Mouse (Mus musculus) liver, embryonic 12.5 days (tissue): ENCODE measurements around the gene 2310022A10Rik. TPM values are rescaled to one million over a fixed set of nuclear protein-coding genes. Genes with fewer than 3 reads are reported as not detected.

Experiments used
- ATAC-seq: fragments of 200-750 bp; cut with Nextera tagmentation; 2 replicates; pipeline ENCODE4 v1.8.0; 2017; ENCODE audit warnings: moderate number of reproducible peaks, mild to moderate bottlenecking, moderate library complexity
- H3K27ac ChIP-seq: fragments of 300-500 bp; sonication (generic); 2 replicates; pipeline ENCODE4 v1.5.1; 2016; ENCODE audit warnings: mild to moderate bottlenecking
- H3K27me3 ChIP-seq: fragments of 300-500 bp; sonication (generic); replicated peaks from 2 replicates; pipeline ENCODE4 v1.6.1; 2016; ENCODE audit warnings: mild to moderate bottlenecking, moderate library complexity
- H3K36me3 ChIP-seq: fragments of 300-500 bp; sonication (generic); 2 replicates; pipeline ENCODE4 v1.6.1; 2016; ENCODE audit warnings: mild to moderate bottlenecking, moderate library complexity
- H3K4me1 ChIP-seq: fragments of 300-500 bp; sonication (generic); 2 replicates; pipeline ENCODE4 v1.6.1; 2016
- H3K4me2 ChIP-seq: fragments of 300-500 bp; sonication (generic); 2 replicates; pipeline ENCODE4 v1.6.1; 2016; ENCODE audit warnings: mild to moderate bottlenecking, moderate library complexity
- H3K4me3 ChIP-seq: fragments of 300-500 bp; sonication (generic); 2 replicates; pipeline ENCODE4 v1.5.1; 2016; ENCODE audit warnings: mild to moderate bottlenecking, moderate library complexity
- H3K9ac ChIP-seq: fragments of 300-500 bp; sonication (generic); 2 replicates; pipeline ENCODE4 v1.6.1; 2016; ENCODE audit warnings: mild to moderate bottlenecking, moderate library complexity
- H3K9me3 ChIP-seq: fragments of 300-500 bp; sonication (generic); replicated peaks from 2 replicates; pipeline ENCODE4 v1.6.1; 2016; ENCODE audit warnings: mild to moderate bottlenecking, moderate library complexity
- whole genome bisulfite sequencing: fragments of 180-500 bp; shearing (Covaris S2); methylation state at CpG from one replicate; pipeline ENCODE4 v1.1.7; 2016; ENCODE audit not compliant: insufficient replicate concordance; 5-methylcytosine and 5-hydroxymethylcytosine counted together
- polyA plus RNA-seq: library from polyadenylated mRNA; unstranded; fragments of >200 nt; fragmentation: Nextera tagmentation; extraction: Ambion mirVana; gene quantifications from 2 replicates; pipeline ENCODE4 v1.2.1, GENCODE M21; 2016

Gene 2310022A10Rik
- polyA plus RNA-seq, 1 experiment from 2014 or later: 27.5 TPM

DNA sequence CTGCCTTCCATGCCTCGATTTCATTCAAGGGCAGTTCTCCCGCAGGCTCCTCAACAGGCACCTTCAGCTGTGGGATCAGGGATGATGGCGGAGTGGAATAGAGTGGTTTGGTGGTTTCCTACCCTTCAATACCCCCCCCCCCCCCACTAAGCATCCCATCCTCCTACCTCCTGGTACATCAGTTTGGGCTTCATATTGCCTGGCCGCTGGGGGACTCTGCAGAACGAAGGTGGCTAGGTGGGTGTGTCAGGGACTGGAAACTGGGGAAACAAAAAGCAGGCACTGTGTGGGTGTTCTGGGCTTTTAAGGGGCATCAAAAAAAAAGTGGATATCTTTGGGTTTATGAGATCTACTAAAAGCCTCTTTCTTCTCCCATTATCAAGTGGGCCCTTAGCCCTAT lies 11.1 kb upstream of the 2310022A10Rik start:
- H3K4me1 ChIP-seq: peaks cover 78% of the 10 kb centered on the region
- ATAC-seq: no peak
- peak overlapping the region; percentile 80 for H3K9ac ChIP-seq

DNA sequence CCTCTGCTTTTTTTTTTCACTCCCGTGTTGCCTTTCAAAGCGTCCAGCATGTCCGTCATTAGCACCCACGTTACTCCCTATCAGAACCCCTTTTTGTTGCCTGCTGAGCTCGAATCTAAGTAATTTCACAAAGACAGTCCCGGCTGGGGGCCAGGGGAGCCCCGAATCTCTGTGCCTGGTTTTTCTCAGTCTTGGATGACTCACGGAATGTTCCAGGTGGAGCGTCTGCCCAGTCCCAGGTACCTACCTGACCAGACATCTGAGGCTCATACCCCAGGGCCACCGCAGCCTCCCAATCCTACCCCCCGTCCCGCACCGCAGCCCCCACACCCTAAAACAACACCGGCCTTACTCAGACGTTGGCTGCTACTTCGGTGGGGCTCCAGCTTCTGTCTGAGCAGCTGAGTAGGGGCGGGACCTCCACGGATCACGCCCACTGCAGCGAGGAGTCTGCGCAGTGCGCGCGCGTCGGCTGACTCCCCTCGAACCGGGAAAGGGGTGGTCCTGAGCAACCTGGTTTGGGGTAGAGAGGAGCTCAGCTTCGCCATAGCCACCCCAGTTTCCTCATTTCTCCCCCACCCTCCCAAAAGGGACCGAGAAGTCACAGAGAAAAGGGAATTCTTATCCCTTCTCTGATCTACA lies 10.5 kb upstream of the 2310022A10Rik start:
- Histone ChIP-seq H3K36me3 (peaks cover 21% of the 10 kb centered on the region), H3K9ac (peak overlapping the region; percentile 80), H3K27ac (peak overlapping the region; percentile 91), H3K9me3 (no peaks in the 10 kb centered on the region), H3K4me1 (peaks cover 72% of the 10 kb centered on the region), H3K4me3 (peak overlapping the region; percentile 65), H3K27me3 (no peaks in the 10 kb centered on the region), H3K4me2 (peak overlapping the region; percentile 87)
- ATAC-seq: peak; percentile 76
- 2% methylated on average over 30 of the region's 30 CpGs for WGBS

More for the DNA sequence above, 11.1 kb upstream of the 2310022A10Rik start:
- Histone ChIP-seq H3K4me2 (peak overlapping the region; percentile 87), H3K36me3 (peaks cover 27% of the 10 kb centered on the region), H3K4me3 (peak overlapping the region; percentile 65), H3K27me3 (no peaks in the 10 kb centered on the region), H3K27ac (peak overlapping the region; percentile 91), H3K9me3 (no peaks in the 10 kb centered on the region)
- WGBS: 55% methylated on average over 5 of the region's 5 CpGs

DNA sequence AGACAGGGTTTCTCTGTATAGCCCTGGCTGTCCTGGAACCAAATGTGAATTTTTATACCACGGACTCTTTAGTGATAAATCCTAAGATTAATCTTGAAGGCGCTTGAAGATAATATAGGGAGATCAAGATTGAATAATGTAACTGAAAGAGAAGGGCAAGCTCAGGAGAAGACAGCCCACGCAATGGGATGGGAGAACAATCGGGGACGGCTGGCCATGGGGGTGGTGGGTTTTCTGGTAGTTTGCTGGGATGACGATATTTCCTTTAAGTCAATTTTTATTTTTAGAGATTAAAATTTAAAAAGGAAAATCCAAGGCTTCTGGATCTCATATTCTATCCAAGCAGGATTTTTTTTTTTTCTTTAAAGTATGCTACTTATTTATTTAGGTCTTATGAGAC lies 10.0 kb upstream of the 2310022A10Rik start:
- ATAC-seq: no peak
- Histone ChIP-seq H3K9me3 (no peaks in the 10 kb centered on the region), H3K27ac (peak overlapping the region; percentile 91), H3K4me1 (peaks cover 67% of the 10 kb centered on the region), H3K9ac (peak overlapping the region; percentile 80), H3K4me3 (peak overlapping the region; percentile 65), H3K27me3 (no peaks in the 10 kb centered on the region), H3K36me3 (peaks cover 17% of the 10 kb centered on the region; the same call in 1 of the 2 replicates), H3K4me2 (peak overlapping the region; percentile 87)
- WGBS: 49% methylated on average over 6 of the region's 6 CpGs

DNA sequence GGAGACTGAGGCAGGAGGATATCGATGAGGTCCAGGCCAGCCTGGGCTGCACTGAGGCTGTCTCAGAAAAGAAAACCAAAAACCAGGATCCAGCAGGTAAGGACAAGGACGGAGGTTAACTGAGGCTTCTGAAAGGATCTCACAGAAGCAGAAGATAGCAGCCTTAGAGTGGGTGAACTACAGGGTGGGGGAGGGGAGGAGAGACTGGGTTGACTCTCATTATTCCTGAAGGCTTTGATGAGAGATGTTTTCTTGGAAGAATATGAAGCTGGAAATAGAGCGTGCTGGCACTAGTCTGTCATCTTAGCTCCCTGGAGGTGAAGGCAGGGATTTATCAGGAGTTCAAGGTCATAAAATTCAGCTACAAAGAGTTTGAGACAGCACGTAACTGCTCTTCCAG lies 9.2 kb upstream of the 2310022A10Rik start:
- WGBS: 81% methylated on average over 4 of the region's 4 CpGs
- Histone ChIP-seq H3K4me1 (peaks cover 59% of the 10 kb centered on the region), H3K27me3 (no peaks in the 10 kb centered on the region), H3K9ac (peak overlapping the region; percentile 14; the same call in 1 of the 2 replicates), H3K27ac (0 out of 2 replicates have a peak overlapping the region, but pooled peaks have one; percentile 33), H3K9me3 (no peaks in the 10 kb centered on the region), H3K4me3 (no peak overlapping the region), H3K4me2 (no peak overlapping the region), H3K36me3 (peaks cover 13% of the 10 kb centered on the region; the same call in 1 of the 2 replicates)
- no peak for ATAC-seq

DNA sequence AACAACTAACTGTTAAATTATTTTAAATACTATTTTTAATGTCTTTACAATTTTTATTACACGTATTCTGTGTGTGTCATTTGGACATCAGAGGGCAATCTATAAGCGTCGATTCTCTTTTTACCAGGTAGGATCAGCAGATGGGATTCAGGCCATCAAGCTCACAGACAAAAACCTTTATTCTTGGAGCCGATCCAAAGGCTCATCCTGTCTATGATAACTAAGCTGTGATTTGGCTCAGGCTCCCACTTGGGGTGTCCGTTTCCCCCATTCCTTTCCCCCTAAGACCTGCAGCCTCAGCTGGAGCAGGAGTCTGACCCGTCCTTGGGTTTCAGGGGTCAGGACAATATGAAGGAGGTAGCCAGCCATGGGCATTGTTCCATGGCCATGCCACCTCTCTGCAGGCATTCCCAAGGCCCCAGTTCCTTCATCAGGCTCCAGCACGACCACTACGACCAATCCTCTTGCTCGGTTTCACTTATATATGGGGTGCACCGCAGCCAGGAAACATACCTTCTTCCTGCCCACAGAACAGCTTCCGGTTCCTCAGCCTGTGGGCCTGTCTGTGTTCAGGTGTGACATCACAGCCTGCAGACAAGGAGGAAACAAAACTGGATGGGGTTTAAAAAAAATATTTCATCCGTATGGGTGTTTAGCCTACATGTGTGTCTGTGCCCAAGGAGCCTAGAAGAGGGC lies 8.2 kb upstream of the 2310022A10Rik start:
- no peaks in the 10 kb centered on the region for H3K9me3 ChIP-seq
- H3K27ac ChIP-seq: no peak overlapping the region
- 61% methylated on average over 12 of the region's 12 CpGs for WGBS
- H3K4me1 ChIP-seq: peaks cover 49% of the 10 kb centered on the region
- H3K27me3 ChIP-seq: no peaks in the 10 kb centered on the region
- H3K4me2 ChIP-seq: no peak overlapping the region
- no peak for ATAC-seq
- peaks cover 5% of the 10 kb centered on the region; the same call in 1 of the 2 replicates for H3K36me3 ChIP-seq
- no peak overlapping the region; the same call in 1 of the 2 replicates for H3K9ac ChIP-seq
- no peak overlapping the region for H3K4me3 ChIP-seq

DNA sequence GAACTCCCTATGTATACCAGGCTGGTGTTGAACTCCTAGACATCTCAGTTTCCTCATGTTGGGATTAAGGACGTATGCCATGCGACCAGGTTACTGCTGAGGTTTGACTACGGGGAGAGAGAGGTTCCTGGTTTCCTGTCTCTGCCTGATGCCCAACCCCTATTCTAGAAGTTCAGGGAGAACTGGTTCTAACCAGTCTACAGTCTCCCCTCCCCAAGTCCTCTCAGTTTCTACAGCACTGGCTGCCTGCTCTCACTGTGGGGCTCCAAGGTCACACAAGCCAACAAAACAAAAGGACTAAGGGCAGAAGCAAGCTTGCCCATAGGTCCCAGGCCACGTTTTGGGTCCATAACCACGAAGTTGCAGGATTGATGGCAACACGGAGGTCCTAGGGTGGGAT lies 3.4 kb upstream of the 2310022A10Rik start:
- no peak overlapping the region for H3K4me2 ChIP-seq
- H3K27me3 ChIP-seq: no peaks in the 10 kb centered on the region
- no peak overlapping the region for H3K27ac ChIP-seq
- no peak for ATAC-seq
- H3K36me3 ChIP-seq: 0 out of 2 replicates have a peak, but pooled peaks cover under 1% of the 10 kb centered on the region
- H3K9ac ChIP-seq: no peak overlapping the region
- WGBS: 49% methylated on average over 6 of the region's 6 CpGs
- no peak overlapping the region for H3K4me3 ChIP-seq
- peaks cover 27% of the 10 kb centered on the region for H3K4me1 ChIP-seq
- H3K9me3 ChIP-seq: no peaks in the 10 kb centered on the region

DNA sequence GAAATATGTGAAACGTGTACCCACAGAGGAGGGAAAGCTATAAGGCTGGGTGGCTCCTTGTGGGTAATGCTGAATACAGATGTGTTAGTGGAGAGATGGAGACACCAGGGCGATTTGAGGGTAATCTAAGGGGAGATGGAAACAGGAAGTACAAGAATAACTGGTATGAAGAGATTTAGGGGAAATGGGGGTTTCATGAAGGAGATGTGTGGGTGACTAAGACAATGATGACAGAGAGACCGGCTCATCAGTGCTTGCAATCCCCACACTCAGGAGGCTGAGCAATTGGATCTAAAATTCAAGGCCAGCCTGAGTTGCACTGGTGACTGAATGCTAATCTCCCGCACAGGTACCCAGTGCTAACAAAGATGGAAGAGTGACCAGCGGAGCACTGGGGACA lies 963 bp upstream of the 2310022A10Rik start:
- Histone ChIP-seq H3K27me3 (no peaks in the 10 kb centered on the region), H3K36me3 (peaks cover 21% of the 10 kb centered on the region), H3K9me3 (no peaks in the 10 kb centered on the region), H3K4me1 (peaks cover 27% of the 10 kb centered on the region), H3K4me3 (peak overlapping the region; percentile 87), H3K27ac (peak overlapping the region; percentile 66), H3K4me2 (peak overlapping the region; percentile 87), H3K9ac (0 out of 2 replicates have a peak overlapping the region, but pooled peaks have one; percentile 35)
- ATAC-seq: no peak
- 46% methylated on average over 5 of the region's 5 CpGs for WGBS

DNA sequence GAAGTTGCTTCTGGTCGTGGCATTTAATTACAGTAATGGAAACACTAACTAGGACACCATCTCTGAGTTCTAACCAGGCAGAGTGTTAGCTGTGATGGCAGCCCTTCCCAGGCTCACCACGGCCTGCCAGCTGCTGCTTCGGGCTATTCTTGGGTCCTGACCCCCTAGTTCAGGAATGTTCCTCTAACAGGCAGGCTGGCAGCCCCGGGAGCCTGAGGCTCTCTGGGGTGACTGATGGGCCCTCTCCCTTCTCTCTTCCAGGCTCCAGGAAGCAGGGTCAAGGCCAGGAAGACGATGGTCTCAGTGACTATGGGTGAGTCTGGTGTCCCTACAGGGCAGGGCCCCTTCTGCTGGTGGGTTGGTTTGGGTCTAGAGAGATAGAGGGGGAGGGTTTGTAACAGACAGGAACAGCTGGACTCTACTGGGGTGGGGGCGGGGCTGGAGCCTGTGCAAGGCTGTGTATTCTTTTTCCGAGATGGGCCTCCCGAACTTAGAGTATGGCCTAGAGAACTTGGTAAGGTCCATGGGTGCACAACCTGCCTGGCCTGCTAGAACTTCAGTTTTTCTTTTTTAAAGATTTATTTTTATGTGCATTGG lies 7.4 kb downstream of the 2310022A10Rik start:
- ATAC-seq: peak; percentile 44; the same call in 1 of the 2 replicates
- H3K9me3 ChIP-seq: no peaks in the 10 kb centered on the region
- H3K4me2 ChIP-seq: peak overlapping the region; percentile 29; the same call in 1 of the 2 replicates
- peaks cover 24% of the 10 kb centered on the region for H3K4me1 ChIP-seq
- H3K27me3 ChIP-seq: no peaks in the 10 kb centered on the region
- 46% methylated on average over 8 of the region's 8 CpGs for WGBS
- H3K9ac ChIP-seq: peak overlapping the region; percentile 31; the same call in 1 of the 2 replicates
- 0 out of 2 replicates have a peak overlapping the region, but pooled peaks have one; percentile 3 for H3K27ac ChIP-seq
- peaks cover 82% of the 10 kb centered on the region for H3K36me3 ChIP-seq
- no peak overlapping the region for H3K4me3 ChIP-seq

DNA sequence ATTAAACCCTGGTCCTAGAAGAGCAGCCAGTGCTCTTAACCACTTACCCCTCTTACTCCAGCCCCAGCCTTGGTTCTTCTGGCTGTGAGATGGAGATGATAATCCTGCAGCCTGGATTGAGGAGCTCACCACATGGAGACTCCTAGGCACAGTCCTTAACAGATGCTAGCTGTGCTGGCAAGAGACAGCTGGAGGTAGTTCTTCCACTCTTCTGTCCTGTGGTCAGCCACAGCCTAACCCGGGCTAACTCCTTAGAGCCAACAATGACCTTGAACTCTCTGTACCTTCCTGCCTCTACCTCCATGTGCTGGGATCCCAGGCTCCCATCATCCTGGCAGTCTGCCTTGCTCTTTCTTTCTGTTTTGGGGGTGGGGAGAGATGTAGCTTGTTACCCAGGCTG lies 7.9 kb downstream of the 2310022A10Rik start:
- no peak overlapping the region for H3K4me3 ChIP-seq
- no peak overlapping the region for H3K27ac ChIP-seq
- no peak overlapping the region for H3K4me2 ChIP-seq
- no peaks in the 10 kb centered on the region for H3K9me3 ChIP-seq
- H3K9ac ChIP-seq: peak overlapping the region; percentile 31; the same call in 1 of the 2 replicates
- peaks cover 82% of the 10 kb centered on the region for H3K36me3 ChIP-seq
- no peaks in the 10 kb centered on the region for H3K27me3 ChIP-seq
- no peak for ATAC-seq
- H3K4me1 ChIP-seq: peaks cover 24% of the 10 kb centered on the region
- WGBS: 67% methylated on average over 1 of the region's 1 CpGs

DNA sequence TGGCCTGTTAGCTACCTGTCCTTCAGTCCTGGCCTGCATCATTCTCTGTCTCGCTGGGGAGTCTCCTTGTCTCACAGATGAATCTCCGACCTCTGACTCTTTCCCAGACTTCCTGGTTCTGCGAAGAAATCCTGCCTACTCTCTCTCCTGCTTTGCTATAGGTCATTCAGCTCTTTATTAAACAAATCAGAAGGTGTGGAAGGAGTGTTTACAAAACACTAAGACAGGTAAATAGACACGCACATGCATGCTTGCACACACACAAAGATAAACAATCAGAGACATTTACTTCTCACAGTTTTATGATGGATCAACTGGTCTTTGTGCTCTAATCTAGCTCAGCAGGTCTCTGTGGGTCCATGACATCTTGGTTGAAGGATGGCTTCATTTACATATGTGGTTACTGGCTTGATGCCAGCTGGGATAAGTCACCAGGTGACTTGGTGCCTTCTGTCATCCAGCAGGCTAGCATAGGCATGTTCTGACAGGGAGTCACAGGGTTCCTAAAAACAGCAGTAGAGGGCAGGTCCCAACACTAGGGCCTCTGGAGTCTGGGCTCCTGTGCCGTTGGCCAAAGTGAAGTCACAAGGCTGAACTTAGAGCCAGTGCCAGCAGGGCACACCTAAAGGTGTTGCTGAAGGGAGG lies 16.7 kb downstream of the 2310022A10Rik start:
- Histone ChIP-seq H3K36me3 (peaks cover 90% of the 10 kb centered on the region), H3K27ac (no peak overlapping the region), H3K27me3 (no peaks in the 10 kb centered on the region), H3K4me3 (no peak overlapping the region), H3K9ac (no peak overlapping the region), H3K9me3 (no peaks in the 10 kb centered on the region), H3K4me1 (no peaks in the 10 kb centered on the region), H3K4me2 (no peak overlapping the region)
- ATAC-seq: no peak
- WGBS: 81% methylated on average over 5 of the region's 5 CpGs

DNA sequence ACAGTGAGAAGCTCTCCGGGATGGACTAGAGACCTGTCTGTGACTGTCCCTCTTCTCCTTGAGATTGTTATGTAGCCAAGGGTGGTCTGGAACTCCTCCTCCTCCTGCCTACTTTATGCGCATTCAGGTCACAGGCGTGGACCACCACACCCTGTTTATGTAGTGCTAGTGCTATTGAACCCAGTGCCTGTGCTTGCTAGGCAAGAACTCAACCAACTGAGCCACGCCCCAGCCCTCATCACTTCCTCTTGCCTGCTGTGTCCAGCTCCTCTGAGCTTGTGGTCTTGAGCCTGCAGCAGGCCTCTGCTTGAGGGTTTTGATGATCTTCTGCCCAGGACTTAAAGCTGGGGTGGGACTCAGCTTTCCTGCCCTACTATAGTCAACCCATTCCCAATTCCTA lies 19.1 kb downstream of the 2310022A10Rik start:
- ATAC-seq: no peak
- 80% methylated on average over 4 of the region's 4 CpGs for whole genome bisulfite sequencing

More for the DNA sequence above, 19.1 kb downstream of the 2310022A10Rik start:
- Histone ChIP-seq H3K4me2 (no peak overlapping the region), H3K36me3 (peaks cover 91% of the 10 kb centered on the region), H3K4me1 (no peaks in the 10 kb centered on the region), H3K27ac (no peak overlapping the region), H3K4me3 (no peak overlapping the region), H3K9ac (no peak overlapping the region), H3K9me3 (no peaks in the 10 kb centered on the region), H3K27me3 (no peaks in the 10 kb centered on the region)
